Mouse (Mus musculus) liver, embryonic 13.5 days (tissue): Measurements from ENCODE around the gene Myadml2. TPM values are rescaled to one million over a fixed set of nuclear protein-coding genes. Genes with fewer than 3 reads are reported as not detected.
"Not testable (repeated sequence)": the region's sequence is repeated elsewhere in the genome, so short reads cannot be mapped to it uniquely, and the experiment has no call there.

Source experiments
- ATAC-seq: fragments of 200-750 bp; cut with Nextera tagmentation; 2 replicates; pipeline ENCODE4 v1.8.0; 2017; ENCODE audit warnings: low read depth, mild to moderate bottlenecking, moderate number of reproducible peaks, moderate library complexity
- DNase-seq: peaks from one replicate; pipeline ENCODE4 v3.0.0; 2022
- H3K27ac ChIP-seq: fragments of 300-500 bp; sonication (generic); 2 replicates; pipeline ENCODE4 v1.5.1; 2015; ENCODE audit warnings: moderate library complexity, mild to moderate bottlenecking, inconsistent platforms
- H3K27me3 ChIP-seq: fragments of 300-500 bp; sonication (generic); 2 replicates; pipeline ENCODE4 v1.6.1; 2015; ENCODE audit warnings: mild to moderate bottlenecking, inconsistent platforms
- H3K36me3 ChIP-seq: fragments of 300-500 bp; sonication (generic); 2 replicates; pipeline ENCODE4 v1.6.1; 2015; ENCODE audit warnings: mild to moderate bottlenecking, inconsistent platforms
- H3K4me1 ChIP-seq: fragments of 300-500 bp; sonication (generic); replicated peaks from 2 replicates; pipeline ENCODE4 v1.6.1; 2015; ENCODE audit warnings: inconsistent platforms
- H3K4me2 ChIP-seq: fragments of 300-500 bp; sonication (generic); 2 replicates; pipeline ENCODE4 v1.6.1; 2015; ENCODE audit warnings: inconsistent platforms, mild to moderate bottlenecking, moderate library complexity
- H3K4me3 ChIP-seq: fragments of 300-500 bp; sonication (generic); replicated peaks from 2 replicates; pipeline ENCODE4 v1.5.1; 2015; ENCODE audit warnings: mild to moderate bottlenecking, inconsistent platforms
- H3K9ac ChIP-seq: fragments of 300-500 bp; sonication (generic); 2 replicates; pipeline ENCODE4 v1.6.1; 2015; ENCODE audit warnings: mild to moderate bottlenecking, inconsistent platforms
- H3K9me3 ChIP-seq: fragments of 300-500 bp; sonication (generic); replicated peaks from 2 replicates; pipeline ENCODE4 v1.6.1; 2016; ENCODE audit warnings: inconsistent platforms
- WGBS: fragments of 180-500 bp; shearing (Covaris S2); methylation state at CpG from one replicate; pipeline ENCODE4 v1.1.7; 2015; ENCODE audit not compliant: insufficient replicate concordance; 5-methylcytosine and 5-hydroxymethylcytosine counted together
- polyA plus RNA-seq: library from polyadenylated mRNA; unstranded; fragments of >200 nt; fragmentation: Nextera tagmentation; extraction: Ambion mirVana; gene quantifications from 2 replicates; pipeline ENCODE4 v1.2.1, GENCODE M21; 2015

Myadml2 gene
- polyA plus RNA-seq, 1 experiment from 2014 or later: not detected

GRCm38 (mm10) chr11:120683536-120683935 is 35.6 kb upstream of the Myadml2 start:
- H3K4me2 ChIP-seq: no peak overlapping the region
- no peak overlapping the region for H3K4me3 ChIP-seq
- H3K9ac ChIP-seq: no peak overlapping the region
- peaks cover 52% of the 10 kb centered on the region for H3K36me3 ChIP-seq
- no peaks in the 10 kb centered on the region for H3K9me3 ChIP-seq
- no peak for ATAC-seq
- no peaks in the 10 kb centered on the region for H3K27me3 ChIP-seq
- no peaks in the 10 kb centered on the region for H3K4me1 ChIP-seq
- WGBS: 66% methylated on average over 3 of the region's 3 CpGs
- no peak for DNase-seq
- no peak overlapping the region for H3K27ac ChIP-seq

- H3K9ac ChIP-seq: no peak overlapping the region
- ATAC-seq (no peak), DNase-seq (no peak)
- H3K4me2 ChIP-seq: no peak overlapping the region
- WGBS: 85% methylated on average over 5 of the region's 5 CpGs
- H3K9me3 ChIP-seq: no peaks in the 10 kb centered on the region
- no peaks in the 10 kb centered on the region for H3K4me1 ChIP-seq
- peaks cover 53% of the 10 kb centered on the region for H3K36me3 ChIP-seq
- H3K27me3 ChIP-seq: no peaks in the 10 kb centered on the region
- H3K27ac ChIP-seq: no peak overlapping the region
- H3K4me3 ChIP-seq: no peak overlapping the region
These were observed 34.7 kb upstream of the Myadml2 start for GRCm38 (mm10) chr11:120682683-120683082.

- Histone ChIP-seq H3K27ac (no peak overlapping the region), H3K4me1 (peaks cover 22% of the 10 kb centered on the region), H3K4me2 (no peak overlapping the region), H3K27me3 (no peaks in the 10 kb centered on the region), H3K9me3 (no peaks in the 10 kb centered on the region), H3K9ac (no peak overlapping the region), H3K36me3 (peaks cover 46% of the 10 kb centered on the region), H3K4me3 (no peak overlapping the region)
- ATAC-seq (peak; percentile 47), DNase-seq (no peak)
- WGBS: 68% methylated on average over 3 of the region's 3 CpGs
These were observed 32.0 kb upstream of the Myadml2 start for GRCm38 (mm10) chr11:120679909-120680308.

DNA sequence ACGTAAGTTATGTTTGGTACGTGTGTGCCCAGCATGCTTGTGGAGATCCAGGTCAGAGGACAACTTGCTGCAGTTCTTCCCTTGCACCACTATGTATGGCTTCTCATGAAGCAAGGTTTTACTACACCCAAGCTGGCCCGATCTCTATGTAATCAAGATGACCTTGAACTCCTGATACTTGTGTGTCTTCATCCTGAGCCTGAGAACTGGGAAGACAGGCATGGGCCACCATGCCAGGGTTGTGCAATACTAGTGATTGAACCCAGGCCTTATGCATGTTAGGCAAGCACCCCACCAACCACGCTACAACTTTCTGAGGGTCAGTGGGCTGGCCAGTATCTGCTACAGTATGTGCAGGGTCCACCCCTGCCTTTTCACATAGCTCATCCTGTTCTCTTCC is 29.0 kb upstream of the Myadml2 start:
- no peak for DNase-seq
- no peaks in the 10 kb centered on the region for H3K27me3 ChIP-seq
- H3K4me1 ChIP-seq: peaks cover 45% of the 10 kb centered on the region
- H3K4me2 ChIP-seq: no peak overlapping the region
- no peak overlapping the region for H3K27ac ChIP-seq
- no peak overlapping the region for H3K9ac ChIP-seq
- H3K36me3 ChIP-seq: peaks cover 46% of the 10 kb centered on the region
- no peak overlapping the region for H3K4me3 ChIP-seq
- H3K9me3 ChIP-seq: no peaks in the 10 kb centered on the region
- WGBS: 77% methylated on average over 4 of the region's 4 CpGs
- no peak for ATAC-seq

DNA sequence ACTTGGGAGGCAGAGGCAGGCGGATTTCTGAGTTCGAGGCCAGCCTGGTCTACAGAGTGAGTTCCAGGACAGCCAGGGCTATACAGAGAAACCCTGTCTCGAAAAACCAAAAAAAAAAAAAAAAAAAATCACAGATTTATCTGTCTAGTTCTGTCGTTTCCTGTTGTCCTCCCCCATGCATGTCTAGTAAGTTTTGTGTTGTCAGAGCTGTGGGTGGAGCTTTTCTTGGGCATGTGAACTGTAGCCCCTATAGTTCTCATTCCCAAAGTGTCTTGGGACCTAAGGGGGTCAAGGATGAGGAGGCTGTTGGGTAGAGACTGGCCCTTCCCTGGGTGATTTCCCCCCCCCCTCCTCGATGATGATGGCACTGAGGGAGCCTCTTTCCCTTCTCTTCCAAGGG is 27.9 kb upstream of the Myadml2 start:
- H3K27me3 ChIP-seq, H3K9me3 ChIP-seq, H3K4me2 ChIP-seq, H3K9ac ChIP-seq, H3K27ac ChIP-seq, DNase-seq, H3K4me3 ChIP-seq, ATAC-seq: not testable (repeated sequence)
- Histone ChIP-seq H3K4me1 (peaks cover 46% of the 10 kb centered on the region), H3K36me3 (peaks cover 41% of the 10 kb centered on the region)
- 50% methylated on average over 5 of the region's 5 CpGs for WGBS

- peak; percentile 15 for ATAC-seq
- DNase-seq: no peak
- peak overlapping the region; percentile 90 for H3K4me2 ChIP-seq
- peaks cover 19% of the 10 kb centered on the region for H3K36me3 ChIP-seq
- no peaks in the 10 kb centered on the region for H3K27me3 ChIP-seq
- no peaks in the 10 kb centered on the region for H3K9me3 ChIP-seq
- peak overlapping the region; percentile 80 for H3K4me3 ChIP-seq
- peaks cover 46% of the 10 kb centered on the region for H3K4me1 ChIP-seq
- peak overlapping the region; percentile 79 for H3K9ac ChIP-seq
- WGBS: 26% methylated on average over 12 of the region's 12 CpGs
- peak overlapping the region; percentile 91 for H3K27ac ChIP-seq
These were observed 25.7 kb upstream of the Myadml2 start for GRCm38 (mm10) chr11:120673594-120674122.

DNA sequence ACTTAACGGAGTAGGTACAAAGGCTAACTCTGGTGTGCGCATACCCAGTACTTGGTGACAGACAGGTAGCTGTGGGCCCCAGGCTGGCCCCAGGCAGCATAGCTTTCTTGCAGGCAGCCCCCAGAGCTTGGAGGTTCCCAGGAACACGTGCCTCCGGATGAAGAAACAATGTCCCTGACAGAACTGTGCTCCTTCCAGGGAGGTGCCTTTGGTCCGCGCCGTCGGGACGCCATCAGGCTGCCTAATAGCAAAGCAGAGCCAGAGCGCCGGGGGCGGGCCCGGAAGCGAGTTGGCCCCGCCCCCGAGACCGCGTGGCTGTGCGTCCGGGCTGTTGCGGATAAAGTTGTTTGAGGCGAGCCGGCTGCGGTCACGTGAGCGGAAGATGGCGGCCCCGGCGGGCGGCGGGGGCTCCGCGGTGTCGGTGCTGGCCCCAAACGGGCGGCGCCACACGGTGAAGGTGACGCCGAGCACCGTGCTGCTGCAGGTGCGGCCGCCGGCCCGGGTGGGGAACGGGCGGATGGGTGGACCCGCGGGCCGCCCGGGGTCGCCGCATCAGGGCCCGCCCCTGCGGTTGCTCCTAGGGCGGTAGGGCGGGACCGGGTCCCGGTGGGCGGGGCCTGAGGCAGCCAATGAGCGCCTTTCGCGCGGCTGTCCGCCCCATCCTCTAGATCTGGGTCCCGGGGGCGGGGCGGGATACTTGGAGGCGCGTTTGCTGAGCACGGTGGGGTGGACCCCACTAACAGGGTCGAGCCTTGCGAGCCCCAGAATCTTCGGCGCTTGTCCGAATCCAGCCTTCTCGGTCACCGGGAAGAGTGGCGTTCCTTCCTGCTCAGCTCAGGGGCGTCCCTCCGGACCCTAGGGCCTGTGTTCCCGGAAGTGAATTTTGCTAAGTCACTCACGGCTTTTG is 25.0 kb upstream of the Myadml2 start, which contains the start of gene Aspscr1:
Gene Aspscr1 (plus strand): TSS at position 287 of the 907 bp plus-strand sequence.
- H3K36me3 ChIP-seq: peaks cover 12% of the 10 kb centered on the region
- peak within 1 kb of the TSS; percentile 80 for H3K4me3 ChIP-seq
- peak; percentile 94 for ATAC-seq
- 1% methylated on average over 82 of the region's 83 CpGs for WGBS
- peak within 1 kb of the TSS; percentile 90 for H3K4me2 ChIP-seq
- H3K9me3 ChIP-seq: no peaks in the 10 kb centered on the region
- peak; percentile 96 for DNase-seq
- peak within 1 kb of the TSS; percentile 79 for H3K9ac ChIP-seq
- H3K4me1 ChIP-seq: peaks cover 46% of the 10 kb centered on the region
- peak within 1 kb of the TSS; percentile 91 for H3K27ac ChIP-seq
- H3K27me3 ChIP-seq: no peaks in the 10 kb centered on the region

DNA sequence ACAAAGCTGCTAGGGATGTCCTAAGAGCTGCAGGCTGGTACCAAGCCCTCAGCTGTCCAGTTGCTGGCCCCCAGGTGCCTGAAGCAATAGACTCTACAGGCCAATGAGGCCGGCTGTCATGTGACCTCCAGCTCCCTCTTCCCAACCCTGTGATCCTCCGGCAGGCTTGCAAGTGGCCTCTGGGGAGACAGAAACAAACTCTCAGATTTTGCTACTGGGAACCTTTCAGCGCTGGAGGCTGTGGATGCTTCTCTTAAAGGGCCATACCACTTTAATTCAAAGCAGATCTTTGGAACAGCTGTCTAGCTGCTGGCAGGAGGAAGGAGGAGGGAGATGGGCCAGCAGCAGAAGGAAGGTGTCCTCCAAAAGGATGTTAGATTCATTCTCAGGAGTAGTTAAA is 18.7 kb upstream of the Myadml2 start:
- peaks cover 52% of the 10 kb centered on the region for H3K27me3 ChIP-seq
- WGBS: 23% methylated on average over 3 of the region's 3 CpGs
- H3K9me3 ChIP-seq: no peaks in the 10 kb centered on the region
- no peaks in the 10 kb centered on the region for H3K4me1 ChIP-seq
- H3K4me2 ChIP-seq: no peak overlapping the region
- ATAC-seq: no peak
- no peak overlapping the region for H3K4me3 ChIP-seq
- no peak overlapping the region for H3K9ac ChIP-seq
- DNase-seq: no peak
- no peak overlapping the region for H3K27ac ChIP-seq
- no peaks in the 10 kb centered on the region for H3K36me3 ChIP-seq

DNA sequence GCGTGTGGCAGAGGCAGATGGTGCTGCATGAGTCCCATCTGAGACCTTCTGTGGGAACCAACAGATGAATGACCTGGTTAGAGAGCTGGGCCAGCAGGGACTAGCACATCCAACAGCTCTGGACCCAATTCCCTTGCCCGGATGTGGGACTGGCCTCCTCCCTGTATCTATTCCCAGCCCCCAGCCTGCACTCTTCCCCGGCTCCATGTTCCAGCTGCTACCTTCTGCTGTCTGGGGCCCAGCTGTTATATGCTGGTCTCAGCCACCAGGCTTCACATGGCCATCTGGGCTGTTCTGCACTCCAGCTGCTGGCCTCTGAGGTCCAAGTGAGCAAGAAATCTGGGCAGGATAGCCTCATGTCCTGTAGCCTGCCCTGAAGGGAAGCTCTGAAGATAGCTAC is 17.4 kb upstream of the Myadml2 start:
- H3K9me3 ChIP-seq: no peaks in the 10 kb centered on the region
- H3K27ac ChIP-seq: no peak overlapping the region
- peaks cover 64% of the 10 kb centered on the region for H3K27me3 ChIP-seq
- no peak overlapping the region for H3K4me3 ChIP-seq
- H3K36me3 ChIP-seq: no peaks in the 10 kb centered on the region
- H3K4me1 ChIP-seq: peaks cover 9% of the 10 kb centered on the region
- 72% methylated on average over 3 of the region's 3 CpGs for WGBS
- ATAC-seq (no peak), DNase-seq (no peak)
- no peak overlapping the region for H3K9ac ChIP-seq
- no peak overlapping the region for H3K4me2 ChIP-seq

DNA sequence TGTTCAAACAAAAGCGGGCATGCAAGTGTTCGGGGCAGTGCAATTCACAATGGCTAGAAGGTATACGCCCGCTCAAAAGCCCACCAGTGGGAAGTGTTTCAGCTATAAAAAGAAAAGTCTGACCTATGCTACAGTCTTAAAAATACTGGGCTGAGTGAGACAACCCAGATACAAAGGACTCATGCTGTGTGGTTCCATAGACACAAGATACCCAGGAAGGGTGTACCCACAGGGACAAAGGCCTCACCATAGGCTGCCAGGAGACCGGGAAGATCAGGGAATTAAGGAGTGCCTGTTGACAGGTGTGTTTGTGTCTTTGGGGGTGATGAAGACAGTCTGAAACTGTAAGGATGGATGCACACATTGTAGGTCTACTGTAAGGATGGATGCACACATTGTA is 15.8 kb upstream of the Myadml2 start:
- peaks cover 81% of the 10 kb centered on the region for H3K27me3 ChIP-seq
- ATAC-seq (no peak), DNase-seq (no peak)
- H3K4me3 ChIP-seq: no peak overlapping the region
- 81% methylated on average over 5 of the region's 5 CpGs for WGBS
- H3K9me3 ChIP-seq: no peaks in the 10 kb centered on the region
- H3K36me3 ChIP-seq: no peaks in the 10 kb centered on the region
- H3K4me2 ChIP-seq: no peak overlapping the region
- peaks cover 23% of the 10 kb centered on the region for H3K4me1 ChIP-seq
- H3K27ac ChIP-seq: no peak overlapping the region
- H3K9ac ChIP-seq: no peak overlapping the region

DNA sequence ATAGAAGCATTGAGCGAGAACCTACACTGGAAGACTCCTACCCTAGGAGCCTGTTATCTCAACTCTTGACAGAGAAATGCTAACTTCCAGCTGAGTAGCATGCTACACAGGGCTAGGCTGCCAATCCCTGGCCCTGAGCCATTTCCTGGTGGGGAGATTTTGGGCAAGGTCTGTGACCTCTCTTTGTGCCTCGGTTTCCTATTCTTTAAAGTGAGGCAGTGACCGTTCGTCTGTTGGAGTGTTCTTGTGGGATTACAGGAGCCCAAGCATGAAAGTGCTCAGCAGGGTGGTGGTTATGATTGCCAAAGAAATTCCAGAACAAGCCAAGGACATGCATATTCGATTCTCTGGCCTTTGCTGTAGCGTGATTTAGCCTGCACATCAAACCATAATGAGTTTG is 14.8 kb upstream of the Myadml2 start:
- no peak overlapping the region for H3K9ac ChIP-seq
- no peaks in the 10 kb centered on the region for H3K36me3 ChIP-seq
- ATAC-seq (no peak), DNase-seq (no peak)
- 59% methylated on average over 6 of the region's 6 CpGs for WGBS
- no peak overlapping the region for H3K27ac ChIP-seq
- no peak overlapping the region for H3K4me3 ChIP-seq
- peaks cover 23% of the 10 kb centered on the region for H3K4me1 ChIP-seq
- H3K9me3 ChIP-seq: no peaks in the 10 kb centered on the region
- peaks cover 90% of the 10 kb centered on the region for H3K27me3 ChIP-seq
- no peak overlapping the region for H3K4me2 ChIP-seq
